Mouse (Mus musculus) kidney, adult 2 months (tissue): ENCODE data around the gene Tmem234.

Experiments
- CTCF ChIP-seq: fragments of 200-500 bp; conservative IDR thresholded peaks from 2 replicates; pipeline ENCODE4 v1.5.1; 2011; ENCODE audit warnings: low read depth, mild to moderate bottlenecking, control low read depth, low read length, moderate library complexity, mixed read lengths; ENCODE audit not compliant: insufficient read depth, insufficient read length
- POLR2A ChIP-seq: fragments of 200-500 bp; IDR thresholded peaks from one replicate; pipeline ENCODE4 v1.6.1; 2011; ENCODE audit warnings: low read depth, low read length, control low read depth

DNA sequence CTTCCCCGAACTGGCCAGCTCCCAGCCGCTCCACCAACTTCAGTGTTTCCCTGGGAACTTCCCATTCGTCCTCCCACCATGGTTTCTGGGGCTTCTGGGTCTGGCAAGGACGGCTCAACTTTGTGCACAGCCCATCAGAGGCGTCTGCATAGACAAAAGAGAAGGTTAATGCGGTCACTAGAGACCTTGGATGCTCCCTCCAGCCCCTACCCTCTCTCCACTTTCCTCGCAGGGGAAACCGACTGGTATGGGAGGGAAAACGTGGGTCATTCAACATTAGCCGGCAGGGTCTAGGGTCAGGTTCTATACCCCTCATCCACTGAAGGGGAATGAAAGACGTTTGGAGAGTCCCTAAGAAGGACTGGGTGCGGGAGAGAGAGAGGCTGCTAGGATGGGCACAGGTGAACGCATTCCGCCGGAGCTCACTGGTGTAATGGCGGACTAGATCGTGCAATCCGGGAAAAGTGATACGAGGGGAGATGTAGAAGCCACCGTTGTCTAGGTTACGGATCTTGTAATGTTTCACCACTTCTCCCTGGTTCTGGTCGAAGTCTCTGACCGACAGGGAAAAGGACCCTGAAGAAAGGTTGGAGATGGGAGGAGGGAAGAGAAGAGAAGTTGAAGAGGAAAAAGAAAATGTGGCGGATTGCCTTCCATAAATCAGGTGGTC lies 44.5 kb upstream of the Tmem234 start:
- no peak for TF ChIP-seq CTCF
- TF ChIP-seq POLR2A = no peak
